Mouse (Mus musculus) CH12.LX (cell line): ENCODE data around the gene Numb. TPM values are rescaled to one million over a fixed set of nuclear protein-coding genes. Genes with fewer than 3 reads are reported as not detected.

ENCODE experiments used
- DNase-seq: peaks from one replicate; pipeline ENCODE4 v3.0.0-alpha.2; 2013; ENCODE audit errors: extremely low read depth
- H3K27ac ChIP-seq: 2 replicates; pipeline ENCODE4 v1.5.1; 2012; ENCODE audit warnings: low read depth, mild to moderate bottlenecking, control low read depth, moderate library complexity; ENCODE audit not compliant: insufficient read depth
- H3K27me3 ChIP-seq: replicated peaks from 2 replicates; pipeline ENCODE3; 2012; ENCODE audit warnings: inconsistent platforms
- H3K36me3 ChIP-seq, 2 experiments: replicated peaks in 1 of 2; 2 replicates each; pipeline versions ENCODE3 to v1.6.1; 2012; ENCODE audit warnings: inconsistent platforms in 1 of 2, low read length in 1 of 2, mild to moderate bottlenecking in 1 of 2, mixed read lengths in 1 of 2, moderate library complexity in 1 of 2; ENCODE audit not compliant: control insufficient read depth in 1 of 2, insufficient read depth in 1 of 2
- H3K4me1 ChIP-seq, 2 experiments: 2 replicates each; pipeline ENCODE4 v1.6.1; 2012; ENCODE audit warnings: inconsistent platforms in 1 of 2, moderate library complexity in 1 of 2; ENCODE audit not compliant: insufficient read depth in 2 of 2, control insufficient read depth in 1 of 2
- H3K4me2 ChIP-seq: 2 replicates; pipeline ENCODE4 v1.6.1; 2012; ENCODE audit warnings: low read depth, mild to moderate bottlenecking, control low read depth; ENCODE audit not compliant: poor library complexity, insufficient read depth, severe bottlenecking
- H3K4me3 ChIP-seq, 3 experiments: fragments of 150-350 bp in 1 of 3; sonication (generic) in 1 of 3; replicated peaks in 1 of 3; 2 replicates each; pipeline versions ENCODE3 to v1.5.1; 2011 to 2012; ENCODE audit warnings: low read depth in 2 of 3, low read length in 2 of 3, mild to moderate bottlenecking in 2 of 3, moderate library complexity in 2 of 3, control low read depth in 1 of 3, improper control_type of control experiment in 1 of 3, inconsistent platforms in 1 of 3, mixed read lengths in 1 of 3; ENCODE audit not compliant: poor library complexity in 1 of 3
- H3K79me2 ChIP-seq: replicated peaks from 2 replicates; pipeline ENCODE4 v1.6.1; 2012; ENCODE audit warnings: mild to moderate bottlenecking, moderate library complexity; ENCODE audit not compliant: control insufficient read depth, poor library complexity, insufficient read depth, severe bottlenecking; ENCODE audit errors: extremely low read depth
- H3K9ac ChIP-seq: 2 replicates; pipeline ENCODE4 v1.6.1; 2012; ENCODE audit warnings: low read depth, mild to moderate bottlenecking, control low read depth, moderate library complexity; ENCODE audit not compliant: insufficient read depth
- H3K9me3 ChIP-seq: replicated peaks from 2 replicates; pipeline ENCODE3; 2012; ENCODE audit warnings: low read length, inconsistent platforms, mixed read lengths
- CTCF ChIP-seq, 2 experiments: IDR thresholded peaks in 1 of 2; conservative IDR thresholded peaks in 1 of 2; 2 replicates each; pipeline ENCODE4 v1.5.1; 2011 to 2012; ENCODE audit warnings: low read depth in 2 of 2, low read length in 2 of 2, improper control_type of control experiment in 1 of 2, inconsistent platforms in 1 of 2, mild to moderate bottlenecking in 1 of 2, moderate library complexity in 1 of 2
- ELF1 ChIP-seq: IDR thresholded peaks from 2 replicates; pipeline ENCODE4 v1.6.1; 2014; ENCODE audit warnings: low read depth, mild to moderate bottlenecking, inconsistent platforms, low read length, improper control_type of control experiment
- EP300 ChIP-seq: IDR thresholded peaks from 2 replicates; pipeline ENCODE4 v1.6.1; 2011; ENCODE audit warnings: low read length, improper control_type of control experiment
- ETS1 ChIP-seq: conservative IDR thresholded peaks from 2 replicates; pipeline ENCODE4 v1.6.1; 2012; ENCODE audit warnings: low read depth, mild to moderate bottlenecking, inconsistent platforms, low read length, improper control_type of control experiment, moderate library complexity
- GABPA ChIP-seq: IDR thresholded peaks from 2 replicates; pipeline ENCODE4 v1.6.1; 2012; ENCODE audit warnings: low read depth, low read length, improper control_type of control experiment, inconsistent platforms; ENCODE audit not compliant: insufficient replicate concordance
- HCFC1 ChIP-seq: IDR thresholded peaks from 2 replicates; pipeline ENCODE4 v1.6.1; 2012; ENCODE audit warnings: low read depth, mild to moderate bottlenecking, inconsistent platforms, low read length, improper control_type of control experiment
- IRF4 ChIP-seq: IDR thresholded peaks from 2 replicates; pipeline ENCODE4 v1.6.1; 2014; ENCODE audit warnings: low read depth, mild to moderate bottlenecking, inconsistent platforms, low read length, improper control_type of control experiment
- JUN ChIP-seq: IDR thresholded peaks from 2 replicates; pipeline ENCODE4 v1.6.1; 2011; ENCODE audit warnings: low read depth, mild to moderate bottlenecking, low read length, improper control_type of control experiment, moderate library complexity; ENCODE audit not compliant: insufficient read depth
- JUND ChIP-seq: conservative IDR thresholded peaks from 2 replicates; pipeline ENCODE4 v1.6.1; 2011; ENCODE audit warnings: low read depth, low read length, improper control_type of control experiment
- KAT2A ChIP-seq: IDR thresholded peaks from 2 replicates; pipeline ENCODE4 v1.6.1; 2012; ENCODE audit warnings: low read length, improper control_type of control experiment, inconsistent platforms; ENCODE audit not compliant: insufficient replicate concordance
- MAFK ChIP-seq: IDR thresholded peaks from 2 replicates; pipeline ENCODE4 v1.6.1; 2011; ENCODE audit warnings: low read length, improper control_type of control experiment; ENCODE audit not compliant: insufficient replicate concordance
- MAZ ChIP-seq: IDR thresholded peaks from 2 replicates; pipeline ENCODE4 v1.6.1; 2012; ENCODE audit warnings: low read depth, mild to moderate bottlenecking, inconsistent platforms, low read length, improper control_type of control experiment, moderate library complexity
- MEF2A ChIP-seq: IDR thresholded peaks from 2 replicates; pipeline ENCODE4 v1.6.1; 2014; ENCODE audit warnings: low read depth, mild to moderate bottlenecking, inconsistent platforms, low read length, improper control_type of control experiment, borderline replicate concordance
- MXI1 ChIP-seq: IDR thresholded peaks from 2 replicates; pipeline ENCODE4 v1.6.1; 2011; ENCODE audit warnings: mild to moderate bottlenecking, low read depth, low read length, improper control_type of control experiment
- PAX5 ChIP-seq: IDR thresholded peaks from 2 replicates; pipeline ENCODE4 v1.6.1; 2012; ENCODE audit warnings: low read length, inconsistent platforms, mixed read lengths
- POLR2A ChIP-seq: IDR thresholded peaks from 2 replicates; pipeline ENCODE4 v1.6.1; 2011; ENCODE audit warnings: low read depth, mild to moderate bottlenecking, improper control_type of control experiment, low read length
- RAD21 ChIP-seq: IDR thresholded peaks from 2 replicates; pipeline ENCODE4 v1.6.1; 2011; ENCODE audit warnings: low read depth, mild to moderate bottlenecking, low read length, improper control_type of control experiment, moderate library complexity
- RCOR1 ChIP-seq: conservative IDR thresholded peaks from 2 replicates; pipeline ENCODE4 v1.6.1; 2012; ENCODE audit warnings: low read depth, mild to moderate bottlenecking, inconsistent platforms, low read length, improper control_type of control experiment
- TBP ChIP-seq: conservative IDR thresholded peaks from 2 replicates; pipeline ENCODE4 v1.6.1; 2011; ENCODE audit warnings: low read depth, low read length, improper control_type of control experiment
- USF1 ChIP-seq: IDR thresholded peaks from 2 replicates; pipeline ENCODE4 v1.6.1; 2014; ENCODE audit warnings: low read depth, mild to moderate bottlenecking, inconsistent platforms, low read length, improper control_type of control experiment
- USF2 ChIP-seq: conservative IDR thresholded peaks from 2 replicates; pipeline ENCODE4 v1.6.1; 2011; ENCODE audit warnings: low read depth, low read length, improper control_type of control experiment
- ZMIZ1 ChIP-seq: IDR thresholded peaks from 2 replicates; pipeline ENCODE4 v1.6.1; 2012; ENCODE audit warnings: low read depth, mild to moderate bottlenecking, inconsistent platforms, low read length, improper control_type of control experiment
- dilution Hi-C: fragments of 300-500 bp; cut with MboI; formaldehyde crosslinking; loops from 2 replicates; pipeline ENCODE4 v1.14.3; 2020; ENCODE audit warnings: low sequenced_read_pairs; ENCODE audit not compliant: extremely low pct_unique_long_range_greater_than_20kb, extremely low pct_ligation_motif_present
- in situ Hi-C: fragments of 300-500 bp; cut with MboI; formaldehyde crosslinking; loops from 3 replicates; pipeline ENCODE4 v1.14.3; 2019; ENCODE audit warnings: low sequenced_read_pairs, low pct_ligation_motif_present, low pct_unique_long_range_greater_than_20kb, mixed read lengths
- polyA plus RNA-seq: library from polyadenylated mRNA; unstranded; fragments of >175 nt; gene quantifications from 2 replicates; pipeline ENCODE4 v1.2.1, GENCODE M21; 2012; ENCODE audit warnings: low read depth; ENCODE audit not compliant: insufficient read length
- total RNA-seq, 2 experiments: library from RNA; depleted of rRNA; stranded (reverse); fragments of 300-350 nt in 1 of 2; fragments of >200 nt in 1 of 2; gene quantifications; 2 replicates each; pipeline ENCODE4 v1.2.3; 2012 to 2014

The Numb gene
- total and polyA plus RNA-seq, 3 experiments: 5.3 to 6.9 (median 5.7) TPM

DNA sequence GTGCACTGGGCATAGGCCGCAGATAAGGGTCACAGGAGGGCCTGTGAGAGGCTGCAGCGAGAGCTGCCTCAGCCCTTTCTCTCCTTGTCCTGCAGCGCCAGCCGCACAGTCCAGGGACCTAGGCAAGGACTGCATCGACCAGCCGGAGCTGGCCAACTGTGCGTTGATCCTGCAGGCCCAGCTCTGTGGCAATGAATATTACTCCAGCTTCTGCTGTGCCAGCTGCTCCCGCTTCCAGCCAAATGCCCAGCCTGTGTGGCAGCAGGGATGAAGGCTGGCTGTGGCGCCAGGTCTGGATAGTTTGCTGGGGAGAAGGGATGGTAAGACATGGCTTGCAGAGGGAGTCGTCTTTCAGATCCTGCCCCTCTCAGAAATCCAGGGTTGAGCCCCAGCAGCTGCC, 130.0 kb downstream of the Numb start:
- dilution Hi-C loops (no loop called here), in situ Hi-C loops (loop anchor here (25.0 kb wide), 1 partner anchor 271 kb away; the partner anchor contains the start of genes Acot3 and Acot5)
- Histone ChIP-seq H3K79me2 (no peaks in the 10 kb centered on the region), H3K4me1 (no peaks in the 10 kb centered on the region; a peak in 1 of 4 replicates), H3K9me3 (no peaks in the 10 kb centered on the region), H3K27ac (no peak overlapping the region), H3K36me3 (peaks cover 21 to 42% of the 10 kb centered on the region in 2 experiments), H3K27me3 (no peaks in the 10 kb centered on the region), H3K9ac (no peak overlapping the region), H3K4me2 (no peak overlapping the region), H3K4me3 (no peak overlapping the region)
- TF ChIP-seq GABPA (no peak), MEF2A (no peak), TBP (no peak), USF2 (no peak), MAZ (no peak), RAD21 (no peak), USF1 (no peak)
- no peak for DNase-seq

DNA sequence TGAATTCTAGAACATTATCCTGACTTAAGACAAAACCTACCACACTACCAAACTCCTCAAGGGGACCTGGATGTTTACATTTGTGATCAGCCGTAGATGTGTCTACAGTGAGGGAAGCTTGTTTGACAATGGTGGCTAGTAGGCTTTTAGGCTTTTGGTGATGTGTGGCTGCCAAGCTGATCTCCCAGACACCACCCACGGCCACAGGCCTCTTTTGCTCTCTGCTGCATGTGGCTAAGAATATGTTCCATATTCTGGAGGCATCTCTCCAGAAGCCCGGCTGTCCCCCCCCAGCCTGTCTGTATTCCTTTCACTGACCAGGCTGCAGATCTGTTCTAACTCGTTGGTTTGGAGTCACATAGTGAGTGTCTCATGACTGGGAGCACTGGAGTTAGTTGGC, 131.0 kb downstream of the Numb start:
- Histone ChIP-seq H3K4me1 (no peaks in the 10 kb centered on the region), H3K27me3 (no peaks in the 10 kb centered on the region), H3K9me3 (no peaks in the 10 kb centered on the region), H3K4me2 (no peak overlapping the region), H3K4me3 (no peak overlapping the region), H3K9ac (no peak overlapping the region), H3K36me3 (peaks cover 19 to 35% of the 10 kb centered on the region in 2 experiments), H3K79me2 (no peaks in the 10 kb centered on the region), H3K27ac (no peak overlapping the region)
- in situ Hi-C loops (loop anchor here (25.0 kb wide), 1 partner anchor 272 kb away; the partner anchor contains the start of genes Acot3 and Acot5), dilution Hi-C loops (no loop called here)
- DNase-seq: no peak
- no peak for TF ChIP-seq MXI1
- no peak for TF ChIP-seq IRF4
- TF ChIP-seq ZMIZ1: no peak
- no peak for TF ChIP-seq JUN
- TF ChIP-seq JUND: no peak
- TF ChIP-seq ELF1: no peak
- no peak for TF ChIP-seq KAT2A
- no peak for TF ChIP-seq ETS1
- TF ChIP-seq TBP: no peak
- no peak for TF ChIP-seq CTCF (conservative IDR thresholded peaks at IDR 0.05 in 1 of 2, IDR thresholded peaks at IDR 0.05 in 1 of 2; ENCODE audit: low read depth in 2 of 2, low read length in 2 of 2)
- TF ChIP-seq MAFK: no peak
- no peak for TF ChIP-seq PAX5
- TF ChIP-seq USF2: no peak
- no peak for TF ChIP-seq MAZ
- TF ChIP-seq EP300: no peak
- no peak for TF ChIP-seq HCFC1
- TF ChIP-seq POLR2A: no peak
- TF ChIP-seq USF1: no peak
- no peak for TF ChIP-seq RCOR1
